Mouse (Mus musculus): Measurements from ENCODE around the gene Nat8f4. TPM values are rescaled to one million over a fixed set of nuclear protein-coding genes. Genes with fewer than 3 reads are reported as not detected.

Gene Nat8f4
- total RNA-seq, 2 experiments from 2014 or later, result 0.20 to 0.32 TPM

- no peak for DNase-seq
- intact Hi-C loops (cut with DNase I), result no loop called here
Measured at GRCm38 (mm10) chr6:85849240-85849639, 55.4 kb downstream of the Nat8f4 start.

Other genes starting within 250 kb of the Nat8f4 start
- gene Nat8f7, start 191.7 kb downstream of the Nat8f4 start, total RNA-seq (2021), result not detected
- under 1 TPM; 0.15 to 0.33 TPM for gene Nat8f3, start 139.1 kb downstream of the Nat8f4 start, total RNA-seq (2021)
- not detected for gene Nat8f6, start 83.9 kb downstream of the Nat8f4 start, total RNA-seq (2021)
- gene Nat8f5, start 83.9 kb downstream of the Nat8f4 start, total RNA-seq (2021), result not detected
- not detected for gene Nat8, start 72.8 kb downstream of the Nat8f4 start, total RNA-seq (2021)
- not detected for gene Nat8f2, start 35.7 kb downstream of the Nat8f4 start, total RNA-seq (2021)
- gene Tprkb, start 7.0 kb upstream of the Nat8f4 start, total RNA-seq (2021), result 10 to 100 TPM; 15.0 to 17.7 TPM
- 1 to 10 TPM; 1.2 to 2.1 TPM for gene Nat8f1, start 10.8 kb upstream of the Nat8f4 start, total RNA-seq (2021)
- 10 to 100 TPM; 30.7 to 32.8 TPM for gene Dusp11, start 56.8 kb upstream of the Nat8f4 start, total RNA-seq (2021)
- gene Figla, start 111.3 kb upstream of the Nat8f4 start, total RNA-seq (2021), result not detected
- gene Add2, start 123.8 kb upstream of the Nat8f4 start, total RNA-seq (2021), result under 1 TPM in 1 of 2 experiments, not detected in 1; 0.05 TPM